Mouse (Mus musculus) kidney, adult 8-10 months (tissue): ENCODE measurements around the gene Gsto2.
A peak's percentile ranks its signal among the peaks of the same experiment; 100 is the strongest.

ENCODE experiments used
- DNase-seq, 2 experiments: peaks; one replicate each; pipeline ENCODE4 v3.0.0; 2022

The Gsto2 gene

GRCm38 (mm10) chr19:47857957-47858942 is 7.1 kb upstream of the Gsto2 start:
- DNase-seq: no peak

GRCm38 (mm10) chr19:47859180-47859579 is 6.2 kb upstream of the Gsto2 start:
- no peak for DNase-seq

- no peak for DNase-seq
Observed at GRCm38 (mm10) chr19:47862581-47862980, 2.8 kb upstream of the Gsto2 start.

- no peak for DNase-seq
Observed at GRCm38 (mm10) chr19:47864051-47864450, 1.3 kb upstream of the Gsto2 start.

GRCm38 (mm10) chr19:47864721-47865120 is 613 bp upstream of the Gsto2 start:
- no peak for DNase-seq

GRCm38 (mm10) chr19:47867628-47868175 is 2.4 kb downstream of the Gsto2 start:
- DNase-seq: no peak

GRCm38 (mm10) chr19:47868951-47869350 is 3.6 kb downstream of the Gsto2 start:
- no peak for DNase-seq

GRCm38 (mm10) chr19:47869516-47869915 is 4.2 kb downstream of the Gsto2 start:
- no peak for DNase-seq

GRCm38 (mm10) chr19:47870102-47870666 is 4.8 kb downstream of the Gsto2 start:
- DNase-seq: no peak

- no peak for DNase-seq
Observed at GRCm38 (mm10) chr19:47871515-47871914, 6.2 kb downstream of the Gsto2 start.

GRCm38 (mm10) chr19:47876252-47876651 is 10.9 kb downstream of the Gsto2 start:
- no peak for DNase-seq

- DNase-seq: no peak
Observed at GRCm38 (mm10) chr19:47881538-47881937, 16.2 kb downstream of the Gsto2 start.

- peak; percentile 45 to 76 for DNase-seq
Observed at GRCm38 (mm10) chr19:47882151-47882881, 17.0 kb downstream of the Gsto2 start.

- DNase-seq: no peak
Observed at GRCm38 (mm10) chr19:47882882-47883254, 17.5 kb downstream of the Gsto2 start.

GRCm38 (mm10) chr19:47884296-47885085 is 19.2 kb downstream of the Gsto2 start:
- DNase-seq: no peak

- no peak for DNase-seq
Observed at GRCm38 (mm10) chr19:47885191-47885743, 19.9 kb downstream of the Gsto2 start.

- no peak for DNase-seq
Observed at GRCm38 (mm10) chr19:47885886-47886285, 20.6 kb downstream of the Gsto2 start.

GRCm38 (mm10) chr19:47886617-47887016 is 21.3 kb downstream of the Gsto2 start:
- peak; percentile 66 to 86 for DNase-seq

GRCm38 (mm10) chr19:47887417-47887816 is 22.1 kb downstream of the Gsto2 start:
- DNase-seq: no peak

GRCm38 (mm10) chr19:47888037-47888436 is 22.7 kb downstream of the Gsto2 start:
- no peak for DNase-seq

GRCm38 (mm10) chr19:47890489-47891130 is 25.3 kb downstream of the Gsto2 start:
- DNase-seq: peak; percentile 53 to 69
